Mouse (Mus musculus) lung, adult 2 months (tissue): ENCODE measurements around the gene Dennd4c. TPM values are rescaled to one million over a fixed set of nuclear protein-coding genes. Genes with fewer than 3 reads are reported as not detected.
A peak's percentile ranks its signal among the peaks of the same experiment; 100 is the strongest.

ENCODE experiments used
- DNase-seq: peaks from one replicate; pipeline ENCODE4 v3.0.0; 2022
- H3K4me1 ChIP-seq: fragments of 200-500 bp; 2 replicates; pipeline ENCODE4 v1.6.1; 2011; ENCODE audit warnings: low read length; ENCODE audit not compliant: control insufficient read depth, insufficient read depth
- H3K4me3 ChIP-seq: fragments of 200-500 bp; replicated peaks from 2 replicates; pipeline ENCODE3; 2011; ENCODE audit warnings: low read depth, mild to moderate bottlenecking, control low read depth, low read length; ENCODE audit errors: extremely low read depth
- CTCF ChIP-seq: fragments of 200-500 bp; IDR thresholded peaks from 2 replicates; pipeline ENCODE4 v1.5.1; 2011; ENCODE audit warnings: mild to moderate bottlenecking, low read length, control low read depth; ENCODE audit not compliant: insufficient read depth
- POLR2A ChIP-seq: fragments of 200-500 bp; IDR thresholded peaks from 2 replicates; pipeline ENCODE4 v1.6.1; 2011; ENCODE audit warnings: low read depth, mild to moderate bottlenecking, control low read depth, low read length, borderline replicate concordance; ENCODE audit errors: extremely low read depth
- WGBS: fragments of 180-500 bp; shearing (Covaris S2); methylation state at CpG from one replicate; pipeline ENCODE4 v1.1.7; 2018; 5-methylcytosine and 5-hydroxymethylcytosine counted together
- polyA plus RNA-seq: library from polyadenylated mRNA; depleted of rRNA; stranded (reverse); fragments of >200 nt; gene quantifications from 2 replicates; pipeline ENCODE4 v1.2.3, GENCODE M21; 2012

The Dennd4c gene
- polyA plus RNA-seq, 1 experiment, result 7.3 TPM

GRCm38 (mm10) chr4:86718878-86719577, 29.3 kb upstream of the Dennd4c start:
- WGBS, result 59% methylated on average over 4 of the region's 4 CpGs

GRCm38 (mm10) chr4:86721856-86722358, 26.4 kb upstream of the Dennd4c start:
- no peak for TF ChIP-seq POLR2A
- TF ChIP-seq CTCF, result no peak
- no peak overlapping the region for H3K4me3 ChIP-seq
- no peak for DNase-seq
- 28% methylated on average over 8 of the region's 8 CpGs for WGBS
- no peaks in the 10 kb centered on the region; the same call in 1 of the 2 replicates for H3K4me1 ChIP-seq

More at GRCm38 (mm10) chr4:86718878-86719577, 29.3 kb upstream of the Dennd4c start:
- H3K4me3 ChIP-seq, result no peak overlapping the region
- no peak for DNase-seq
- TF ChIP-seq CTCF, result no peak
- no peak for TF ChIP-seq POLR2A
- no peaks in the 10 kb centered on the region; the same call in 1 of the 2 replicates for H3K4me1 ChIP-seq

- 25% methylated on average over 4 of the region's 4 CpGs for WGBS
- DNase-seq, result no peak
- no peak overlapping the region for H3K4me3 ChIP-seq
- no peaks in the 10 kb centered on the region for H3K4me1 ChIP-seq
- TF ChIP-seq CTCF, result no peak
- no peak for TF ChIP-seq POLR2A
Observed at GRCm38 (mm10) chr4:86725175-86725574, 23.2 kb upstream of the Dennd4c start.

- 85% methylated on average over 5 of the region's 5 CpGs for WGBS
- Histone ChIP-seq H3K4me3 (no peak overlapping the region), H3K4me1 (no peaks in the 10 kb centered on the region)
- TF ChIP-seq CTCF, result no peak
- no peak for TF ChIP-seq POLR2A
- DNase-seq, result no peak
Observed at GRCm38 (mm10) chr4:86726141-86726540, 22.2 kb upstream of the Dennd4c start.

GRCm38 (mm10) chr4:86729829-86730228, 18.5 kb upstream of the Dennd4c start:
- TF ChIP-seq POLR2A, result no peak
- TF ChIP-seq CTCF, result no peak
- H3K4me3 ChIP-seq, result no peak overlapping the region
- 55% methylated on average over 6 of the region's 6 CpGs for WGBS

GRCm38 (mm10) chr4:86734088-86734841, 14.1 kb upstream of the Dennd4c start:
- no peak for TF ChIP-seq CTCF
- 85% methylated on average over 19 of the region's 19 CpGs for WGBS
- DNase-seq, result no peak
- Histone ChIP-seq H3K4me3 (no peak overlapping the region), H3K4me1 (no peaks in the 10 kb centered on the region)

More at GRCm38 (mm10) chr4:86729829-86730228, 18.5 kb upstream of the Dennd4c start:
- H3K4me1 ChIP-seq, result no peaks in the 10 kb centered on the region
- no peak for DNase-seq

GRCm38 (mm10) chr4:86739308-86739993, 8.9 kb upstream of the Dennd4c start:
- no peaks in the 10 kb centered on the region for H3K4me1 ChIP-seq
- TF ChIP-seq POLR2A, result no peak
- WGBS, result 59% methylated on average over 5 of the region's 5 CpGs
- no peak overlapping the region for H3K4me3 ChIP-seq
- DNase-seq, result no peak

GRCm38 (mm10) chr4:86749361-86749841, 1.0 kb downstream of the Dennd4c start:
- under 1% methylated on average over 13 of the region's 13 CpGs for WGBS
- peaks cover 6% of the 10 kb centered on the region for H3K4me1 ChIP-seq
- DNase-seq, result peak; percentile 30

GRCm38 (mm10) chr4:86750346-86750945, 2.1 kb downstream of the Dennd4c start:
- TF ChIP-seq POLR2A, result no peak
- TF ChIP-seq CTCF, result no peak
- 19% methylated on average over 10 of the region's 10 CpGs for WGBS
- peaks cover 6% of the 10 kb centered on the region for H3K4me1 ChIP-seq
- H3K4me3 ChIP-seq, result peak overlapping the region; percentile 31
- DNase-seq, result no peak

More at GRCm38 (mm10) chr4:86749361-86749841, 1.0 kb downstream of the Dennd4c start:
- H3K4me3 ChIP-seq, result peak overlapping the region; percentile 87
- no peak for TF ChIP-seq POLR2A
- TF ChIP-seq CTCF, result no peak
